Mouse (Mus musculus): Measurements from ENCODE around the gene Col8a1.

DNA sequence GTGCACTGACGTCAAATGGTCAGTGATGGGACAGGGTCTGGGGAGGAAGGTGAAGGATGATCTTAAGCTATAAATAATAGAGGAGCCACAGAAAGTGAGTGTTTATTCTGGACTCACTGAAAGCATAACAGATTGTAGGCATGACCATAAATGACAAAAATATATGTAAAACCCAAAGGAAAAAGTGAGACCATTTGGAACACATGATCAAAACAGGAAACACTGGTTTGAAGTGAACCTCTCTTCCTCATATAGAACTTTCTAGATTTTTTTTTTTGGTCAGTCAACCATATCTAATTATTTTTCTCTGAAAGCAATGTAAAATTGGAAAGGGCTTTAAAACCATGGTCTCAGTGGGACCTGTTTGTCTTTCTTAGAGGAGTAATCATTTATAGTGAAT lies 21.0 kb downstream of the Col8a1 start:
- TF ChIP-seq POLR2A (IDR thresholded peaks at IDR 0.05; ENCODE audit: low read depth, low read length) = no peak
- TF ChIP-seq CTCF (IDR thresholded peaks at IDR 0.05; ENCODE audit: extremely low read depth, insufficient read length, insufficient replicate concordance, low read depth, low read length) = no peak
